In the genomic region with DNA sequence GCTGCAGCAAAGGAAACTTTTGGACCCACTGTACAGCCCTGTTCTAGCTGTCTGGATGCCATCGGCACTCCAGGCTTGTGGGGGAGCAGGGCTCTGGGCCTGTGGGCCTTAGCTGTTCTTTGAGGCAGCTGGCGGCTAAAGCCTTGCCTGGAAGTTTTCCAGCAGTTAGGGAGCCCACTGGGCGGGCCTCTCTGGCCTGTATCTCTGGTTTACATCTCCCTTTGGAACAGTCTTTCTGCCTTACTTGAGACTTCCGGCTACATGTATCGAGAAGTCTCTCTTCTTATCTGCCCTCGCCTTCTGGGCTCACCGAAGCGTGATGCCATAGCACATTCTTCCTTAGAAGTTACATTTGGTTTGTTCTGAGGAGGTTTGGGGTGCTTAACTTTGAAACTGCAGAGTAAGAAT, we compare ENCODE assay signal across 8 mouse cellular contexts.
DNase-seq lines count a peak whose midpoint lies in the region; ATAC-seq and TF ChIP-seq lines count a peak whose summit lies in the region.

No protein-coding gene starts in this region.

- no peak for DNase-seq in heart, embryonic 10.5 days (ENCODE audit: low spot score)
- peak; percentile 74 for DNase-seq in urinary bladder, postnatal 14 days (ENCODE audit: low spot score)
- no peak for DNase-seq in urinary bladder, postnatal 10 days (ENCODE audit: low spot score)
- peak; percentile 45 for DNase-seq in stomach, postnatal 0 days (ENCODE audit: low spot score)
- DNase-seq in embryo, embryonic 9.5 days (ENCODE audit: extremely low spot score) = no peak

- TF ChIP-seq CTCF in stomach, postnatal 0 days (IDR thresholded peaks at IDR 0.05; ENCODE audit: low read depth) = peak; percentile 37; the same call in 1 of the 2 replicates

- no peak overlapping the region for H3K9ac ChIP-seq in heart, embryonic 12.5 days
- H3K9ac ChIP-seq in liver, embryonic 12.5 days = peak overlapping the region; percentile 54
- no peak overlapping the region for H3K9ac ChIP-seq in stomach, postnatal 0 days (ENCODE audit: low read length)

- no peak overlapping the region for H3K4me2 ChIP-seq in heart, embryonic 12.5 days
- peak overlapping the region; percentile 54 for H3K4me2 ChIP-seq in liver, embryonic 12.5 days
- no peak overlapping the region for H3K4me2 ChIP-seq in stomach, postnatal 0 days (replicated peaks; ENCODE audit: low read depth)

- H3K4me1 ChIP-seq in heart, embryonic 12.5 days (replicated peaks) = peaks cover 20% of the 10 kb centered on the region
- peaks cover 11% of the 10 kb centered on the region; the same call in 1 of the 2 replicates for H3K4me1 ChIP-seq in heart, embryonic 10.5 days
- peaks cover 58% of the 10 kb centered on the region for H3K4me1 ChIP-seq in liver, embryonic 12.5 days
- 0 out of 2 replicates have a peak, but pooled peaks cover 2% of the 10 kb centered on the region for H3K4me1 ChIP-seq in stomach, postnatal 0 days (replicated peaks; ENCODE audit: control insufficient read depth, insufficient read depth)

- no peak overlapping the region for H3K4me3 ChIP-seq in heart, embryonic 12.5 days
- H3K4me3 ChIP-seq in heart, embryonic 10.5 days = no peak overlapping the region
- H3K4me3 ChIP-seq in liver, embryonic 12.5 days = no peak overlapping the region
- no peak overlapping the region for H3K4me3 ChIP-seq in stomach, postnatal 0 days (ENCODE audit: low read depth, low read length)

- H3K36me3 ChIP-seq in heart, embryonic 12.5 days = no peaks in the 10 kb centered on the region
- H3K36me3 ChIP-seq in heart, embryonic 10.5 days = no peaks in the 10 kb centered on the region
- no peaks in the 10 kb centered on the region for H3K36me3 ChIP-seq in liver, embryonic 12.5 days
- H3K36me3 ChIP-seq in stomach, postnatal 0 days (ENCODE audit: control insufficient read depth, insufficient read depth, low read length) = no peaks in the 10 kb centered on the region

- H3K27me3 ChIP-seq in heart, embryonic 12.5 days (replicated peaks) = 0 out of 2 replicates have a peak, but pooled peaks cover 9% of the 10 kb centered on the region
- 0 out of 2 replicates have a peak, but pooled peaks cover 9% of the 10 kb centered on the region for H3K27me3 ChIP-seq in heart, embryonic 10.5 days (ENCODE audit: insufficient read depth, poor library complexity, severe bottlenecking)
- no peaks in the 10 kb centered on the region for H3K27me3 ChIP-seq in liver, embryonic 12.5 days (replicated peaks)
- no peaks in the 10 kb centered on the region for H3K27me3 ChIP-seq in stomach, postnatal 0 days (ENCODE audit: control insufficient read depth, insufficient read depth, low read length)

- 34% methylated on average over 8 of the region's 8 CpGs for WGBS in heart, embryonic 12.5 days
- WGBS in heart, embryonic 10.5 days = 54% methylated on average over 8 of the region's 8 CpGs
- 27% methylated on average over 8 of the region's 8 CpGs for WGBS in liver, embryonic 12.5 days (ENCODE audit: insufficient replicate concordance)
- WGBS in stomach, postnatal 0 days = 19% methylated on average over 8 of the region's 8 CpGs

- 0 out of 2 replicates have a peak, but pooled peaks cover 4% of the 10 kb centered on the region for H3K9me3 ChIP-seq in heart, embryonic 12.5 days (replicated peaks)
- no peaks in the 10 kb centered on the region for H3K9me3 ChIP-seq in heart, embryonic 10.5 days
- H3K9me3 ChIP-seq in liver, embryonic 12.5 days (replicated peaks) = no peaks in the 10 kb centered on the region
- no peaks in the 10 kb centered on the region for H3K9me3 ChIP-seq in stomach, postnatal 0 days (ENCODE audit: control insufficient read depth, low read length)

- H3K27ac ChIP-seq in heart, embryonic 12.5 days (ENCODE audit: poor library complexity, severe bottlenecking) = no peak overlapping the region
- H3K27ac ChIP-seq in heart, embryonic 10.5 days = no peak overlapping the region
- peak overlapping the region; percentile 93 for H3K27ac ChIP-seq in liver, embryonic 12.5 days
- H3K27ac ChIP-seq in stomach, postnatal 0 days (replicated peaks) = peak overlapping the region; percentile 67

- ATAC-seq in heart, embryonic 12.5 days (ENCODE audit: insufficient number of reproducible peaks, low FRiP score) = 0 out of 2 replicates have a peak, but pooled peaks have one; percentile 26
- peak; percentile 88 for ATAC-seq in liver, embryonic 12.5 days
- peak; percentile 61 for ATAC-seq in stomach, postnatal 0 days (ENCODE audit: low FRiP score, low TSS enrichment)
- ATAC-seq in activated CD4-positive, CD25-positive, alpha-beta regulatory T cell, adult 4 months = no peak

- no peak for TF ChIP-seq EP300 in stomach, postnatal 0 days (optimal IDR thresholded peaks at IDR 0.05)

Comparison
In these comparisons a context has a peak if more than half of its experiments do, and no peak if none do; other contexts are left out.
1. DNase-seq: peak in urinary bladder, postnatal 14 days (single experiment) and stomach, postnatal 0 days (single experiment); none in heart, embryonic 10.5 days (single experiment), urinary bladder, postnatal 10 days (single experiment) and embryo, embryonic 9.5 days (single experiment).
2. H3K27ac ChIP-seq: peak in liver, embryonic 12.5 days (single experiment) and stomach, postnatal 0 days (single experiment); none in heart, embryonic 12.5 days (single experiment) and heart, embryonic 10.5 days (single experiment).